Mouse (Mus musculus) left cerebral cortex, adult 8-10 months (tissue): ENCODE measurements around the gene Cacybp. TPM values are rescaled to one million over a fixed set of nuclear protein-coding genes. Genes with fewer than 3 reads are reported as not detected.

Source experiments
- DNase-seq, 2 experiments: peaks; one replicate each; pipeline ENCODE4 v3.0.0; 2022; ENCODE audit warnings: low spot score in 2 of 2
- total RNA-seq, 4 experiments: library from RNA; stranded (reverse); gene quantifications; 2 replicates each; pipeline ENCODE4 v1.2.4; 2022

The Cacybp gene
- 10 to 100 TPM; 80.7 to 91.3 (median 83.0) TPM for total RNA-seq

DNA sequence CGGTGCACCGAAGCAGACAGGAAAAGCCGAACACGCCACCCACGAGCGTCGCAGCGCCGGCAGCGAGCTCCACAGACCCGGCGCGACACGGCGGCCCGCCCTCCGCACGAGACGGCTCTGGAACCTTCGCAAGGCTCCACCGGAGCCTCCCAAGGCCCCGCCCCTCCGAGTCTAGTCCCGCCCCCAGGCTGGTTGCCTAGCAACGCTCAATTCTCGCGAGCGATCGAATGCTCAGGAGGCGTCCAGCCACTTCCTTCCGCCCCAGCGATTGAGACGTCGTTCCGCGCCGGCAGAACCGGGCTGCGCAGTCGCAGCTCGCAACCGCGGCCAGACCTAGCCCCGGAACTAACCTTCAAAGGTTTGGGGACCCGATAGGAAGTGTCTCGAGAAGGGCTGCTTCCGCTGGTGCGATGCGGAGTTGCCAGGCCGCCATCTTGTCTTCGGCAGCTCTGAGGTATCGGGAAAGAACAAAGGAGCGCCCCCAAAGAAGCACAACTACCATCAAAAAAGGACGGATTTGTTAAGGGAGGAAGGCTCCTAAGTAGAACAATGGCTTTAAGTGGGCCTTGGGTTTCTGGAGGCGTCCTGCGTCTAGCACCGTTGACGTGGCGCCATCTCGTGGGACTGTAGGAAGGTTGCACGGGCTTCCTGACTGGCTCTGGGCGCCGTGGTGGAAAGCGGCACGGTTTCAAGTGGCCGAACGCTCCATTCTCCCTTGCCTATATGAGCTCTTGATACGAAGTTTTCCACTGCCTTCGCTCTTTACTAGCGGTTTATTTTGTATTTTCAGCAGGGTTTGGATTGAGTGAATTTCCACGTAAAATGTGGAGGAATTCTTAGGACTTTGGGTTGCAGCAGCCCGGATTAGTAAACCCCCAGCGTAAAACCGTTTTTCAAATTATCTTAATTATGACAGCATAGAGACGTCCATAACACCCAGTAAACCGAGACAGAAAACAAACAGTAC lies at the start of gene Cacybp:
Gene Cacybp, minus strand, starts transcription at position 173 of the 967 bp plus-strand sequence.
- peak; percentile 99 for DNase-seq

DNA sequence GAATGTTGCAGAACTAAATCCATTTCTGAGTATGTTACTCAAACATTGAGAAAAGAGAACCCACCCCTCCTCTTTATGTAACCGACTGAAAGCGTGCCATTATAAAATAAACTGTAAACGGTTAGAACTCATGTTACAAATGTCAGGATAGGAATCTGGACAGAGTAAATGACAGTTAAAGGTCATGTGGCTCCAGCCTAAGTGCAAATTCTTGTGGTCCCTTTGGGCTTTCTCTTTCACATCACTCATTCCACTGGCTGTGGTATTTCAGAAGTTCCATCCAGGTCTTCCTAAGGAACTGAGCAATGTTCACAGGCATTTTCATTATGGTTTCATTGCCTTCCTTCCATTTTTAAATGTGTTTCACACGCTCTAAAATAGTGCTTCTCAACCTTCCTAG lies 49.7 kb upstream of the Cacybp start:
- DNase-seq, result no peak

DNA sequence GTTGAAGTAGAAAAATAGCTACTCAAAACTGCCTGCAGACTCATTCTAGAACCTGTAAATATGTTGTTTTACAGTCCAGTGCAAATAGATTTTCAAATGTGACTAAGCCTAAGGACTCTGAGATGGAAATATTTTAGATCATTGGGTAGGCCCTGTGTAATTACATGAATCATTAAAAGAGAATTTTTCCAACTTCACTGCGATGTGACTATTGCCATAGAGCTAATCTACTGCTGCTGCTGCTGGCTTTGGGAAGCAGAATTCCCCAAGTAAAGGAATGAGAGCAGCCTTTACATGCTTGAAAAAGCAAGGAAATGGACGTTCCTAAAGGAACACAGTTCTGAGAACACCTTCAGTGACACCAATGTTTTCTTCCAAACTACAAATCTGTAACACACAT lies 49.2 kb upstream of the Cacybp start:
- DNase-seq, result no peak

DNA sequence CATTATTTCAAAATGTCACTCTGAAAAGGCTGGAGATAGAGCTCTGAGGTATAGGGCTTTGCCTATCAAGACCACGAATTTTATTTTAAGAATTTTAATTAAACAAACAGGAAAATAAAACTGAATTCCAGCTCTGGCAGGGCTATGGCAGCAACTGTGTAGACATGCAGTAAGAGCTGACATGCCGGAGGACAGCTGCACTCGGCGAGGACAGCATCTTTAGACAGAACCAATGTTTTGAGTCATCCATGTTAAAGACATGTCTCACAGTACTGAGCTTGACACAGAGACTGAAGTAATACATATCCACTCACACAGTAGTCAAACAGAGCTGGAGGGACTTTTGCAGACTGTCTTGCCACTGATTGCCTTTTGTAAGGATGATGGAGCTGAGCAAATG lies 47.9 kb upstream of the Cacybp start:
- DNase-seq, result no peak

DNA sequence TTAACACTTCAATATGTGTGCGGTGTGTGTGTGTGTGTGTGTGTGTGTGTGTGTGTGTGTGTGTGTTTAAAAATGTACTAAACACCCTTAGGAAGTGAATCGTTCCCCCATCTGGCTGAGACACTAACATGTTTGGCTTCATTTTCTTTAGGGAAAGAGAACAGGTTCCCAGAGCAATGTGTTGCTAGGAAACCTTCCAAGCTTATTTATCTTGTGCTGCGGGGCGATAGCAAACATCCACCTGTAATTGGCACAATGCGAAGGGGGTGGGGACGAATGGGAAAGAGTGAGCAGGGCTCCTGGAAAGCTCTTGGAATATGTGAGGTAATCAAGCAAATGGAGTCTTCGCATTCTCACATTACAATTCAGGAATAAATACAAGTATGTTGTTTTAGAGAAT lies 47.2 kb upstream of the Cacybp start:
- DNase-seq, result no peak

DNA sequence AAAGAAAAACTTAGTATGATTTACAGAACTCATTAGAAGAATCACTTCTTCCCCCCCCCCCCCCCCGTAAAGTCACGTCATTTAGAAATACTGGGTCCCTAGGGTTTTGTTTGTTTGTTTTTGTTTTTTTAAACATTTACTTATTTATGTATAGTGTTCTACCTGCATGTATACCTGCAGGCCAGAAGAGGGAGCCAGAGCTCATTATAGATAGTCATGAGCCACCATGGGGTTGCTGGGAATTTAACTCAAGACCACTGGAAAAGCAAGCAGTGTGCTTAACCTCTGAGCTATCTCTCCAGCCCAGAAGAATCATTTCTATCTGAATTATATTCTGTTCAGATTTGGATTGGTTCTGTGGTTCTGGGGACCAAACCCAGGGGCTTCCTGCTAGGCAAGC lies 40.4 kb upstream of the Cacybp start:
- no peak for DNase-seq

DNA sequence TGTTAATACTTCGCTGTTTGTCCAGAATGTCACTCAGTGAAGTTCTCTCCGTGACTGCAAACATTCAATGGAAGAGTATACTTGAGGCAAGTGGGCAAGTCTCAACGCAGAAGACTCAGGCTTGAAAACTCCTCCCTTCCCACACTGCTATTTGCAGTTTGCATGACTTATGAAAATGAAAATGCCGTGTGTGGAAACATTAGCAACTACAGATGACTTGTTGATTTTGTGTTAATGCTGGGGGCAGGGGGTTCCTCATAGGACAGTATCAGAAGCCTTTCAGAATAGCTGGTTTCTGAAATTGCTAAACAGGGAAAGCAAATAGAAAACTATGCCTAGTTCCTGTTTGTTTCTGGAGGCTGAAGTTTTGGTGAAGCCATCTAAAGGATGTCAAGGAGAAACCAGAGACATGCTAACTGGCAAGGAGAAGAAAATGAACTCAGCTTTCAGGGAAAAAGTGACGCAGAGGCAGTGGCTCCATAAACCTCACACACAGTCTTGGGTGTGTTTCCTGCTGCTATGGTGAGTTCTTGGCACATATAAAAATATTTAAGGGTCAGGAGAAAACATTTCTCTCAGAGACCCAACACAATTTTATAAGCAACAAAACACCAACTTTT lies 38.8 kb upstream of the Cacybp start:
- DNase-seq, result no peak

DNA sequence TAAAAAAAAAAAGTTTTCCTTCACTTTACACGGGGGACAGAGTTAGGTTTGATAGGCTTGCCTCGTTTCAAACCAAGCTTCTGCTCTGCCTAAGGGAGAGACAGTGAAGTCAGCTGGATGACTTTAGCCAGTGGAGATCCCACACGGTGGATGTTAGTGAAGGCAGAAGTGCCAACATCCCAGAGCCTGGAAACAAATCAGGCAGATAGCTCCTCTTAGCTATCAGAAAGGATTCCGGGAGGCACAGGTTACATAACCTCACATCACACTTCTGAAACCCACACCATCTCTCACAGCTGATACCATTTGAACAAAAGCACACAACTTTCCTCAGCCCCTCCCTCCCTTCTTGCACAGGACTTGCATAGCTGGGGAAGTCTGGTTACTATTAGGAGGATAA lies 38.1 kb upstream of the Cacybp start:
- DNase-seq, result no peak

DNA sequence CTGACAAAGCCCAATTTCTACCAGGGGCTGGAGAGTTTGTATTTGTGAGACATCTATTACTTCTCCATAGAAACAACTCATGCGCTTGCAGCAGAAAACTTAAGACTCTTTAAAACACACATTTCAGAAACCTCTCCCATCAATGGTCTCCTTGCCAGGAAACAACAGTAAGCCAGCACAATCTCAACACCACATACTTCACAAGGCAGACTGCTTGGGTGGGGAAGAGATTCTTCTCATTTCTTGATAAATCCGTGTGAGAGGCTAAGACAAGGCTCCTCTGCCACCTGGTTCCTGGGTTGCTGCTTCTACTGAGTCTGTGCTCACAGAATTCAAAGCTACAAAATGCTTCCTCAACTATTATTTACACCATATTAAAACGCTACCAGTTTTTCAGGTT lies 37.1 kb upstream of the Cacybp start:
- DNase-seq, result no peak

DNA sequence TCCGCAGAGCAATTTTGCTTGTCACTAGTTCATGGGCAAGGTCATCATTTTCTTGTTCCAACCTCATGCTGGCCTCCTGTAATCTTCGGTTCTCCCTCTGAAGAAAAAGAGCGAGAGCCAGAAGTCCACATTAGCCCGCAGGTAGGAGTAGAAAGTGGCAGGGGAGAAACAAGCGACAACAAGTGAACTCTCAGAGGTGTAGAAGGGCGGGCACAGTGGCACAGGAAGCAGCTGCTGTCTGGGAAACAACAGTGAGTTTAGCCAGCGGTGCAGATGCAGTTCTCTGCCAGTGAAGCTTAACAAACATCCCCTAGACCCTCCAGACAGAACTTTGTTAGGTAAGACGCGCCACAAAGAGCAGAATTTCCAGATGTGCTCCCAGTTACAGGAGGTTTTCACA lies 34.8 kb upstream of the Cacybp start:
- no peak for DNase-seq

DNA sequence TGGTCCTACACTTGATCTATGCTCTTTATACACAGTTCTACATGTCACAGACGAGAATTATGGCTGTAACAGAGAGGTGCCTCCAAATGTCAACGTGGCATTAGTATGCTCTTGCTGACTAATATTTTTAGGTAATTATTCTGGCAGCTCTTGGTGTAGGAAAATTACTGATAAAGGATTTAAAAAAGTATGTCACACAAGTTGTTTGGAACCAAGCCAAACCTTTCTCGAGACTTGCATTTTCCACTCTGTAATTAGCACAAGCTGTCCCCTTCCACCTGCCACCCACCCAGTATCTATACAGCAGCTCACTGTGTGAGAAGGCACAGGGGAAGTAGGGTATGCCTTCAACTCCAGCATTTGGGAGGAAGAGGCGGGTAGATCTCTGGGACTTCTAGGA lies 34.2 kb upstream of the Cacybp start:
- DNase-seq, result no peak

DNA sequence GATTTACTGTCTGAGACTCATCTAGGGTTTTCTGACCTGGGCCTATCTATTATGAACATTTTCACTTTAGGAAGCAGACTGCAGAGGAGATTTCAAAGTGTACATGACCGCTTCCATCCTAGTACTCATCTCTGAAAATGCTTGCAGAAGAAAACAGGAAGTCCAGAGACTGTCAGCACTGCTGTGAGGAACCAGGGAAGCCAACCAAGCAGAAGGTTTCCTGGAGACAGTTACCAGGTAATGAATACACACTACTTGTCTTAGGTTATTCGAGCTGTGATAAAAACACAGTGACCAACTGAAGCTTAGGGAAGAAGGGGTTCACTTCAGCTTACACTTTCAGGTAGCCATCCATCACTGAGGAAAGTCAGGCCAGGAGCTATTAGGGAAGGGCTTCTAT lies 33.3 kb upstream of the Cacybp start:
- no peak for DNase-seq

DNA sequence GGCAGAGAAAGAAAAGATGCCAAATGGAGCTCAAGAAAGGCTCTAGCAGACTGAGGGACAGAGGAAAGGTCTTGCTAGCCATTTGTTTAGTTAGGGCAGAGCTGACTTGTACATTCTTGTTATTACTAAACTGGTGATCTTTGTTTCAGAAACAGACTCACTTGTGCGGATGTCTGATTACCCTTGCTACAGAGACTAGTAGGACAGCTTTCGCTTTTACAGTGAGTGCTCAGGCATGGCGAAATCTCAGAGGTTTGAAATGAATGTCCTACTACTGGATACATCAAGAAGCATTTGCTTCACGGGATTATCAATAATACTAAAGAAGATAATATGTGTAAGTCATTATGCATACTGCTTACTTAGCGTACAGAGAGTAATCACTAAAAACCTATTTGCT lies 32.0 kb upstream of the Cacybp start:
- DNase-seq, result no peak

DNA sequence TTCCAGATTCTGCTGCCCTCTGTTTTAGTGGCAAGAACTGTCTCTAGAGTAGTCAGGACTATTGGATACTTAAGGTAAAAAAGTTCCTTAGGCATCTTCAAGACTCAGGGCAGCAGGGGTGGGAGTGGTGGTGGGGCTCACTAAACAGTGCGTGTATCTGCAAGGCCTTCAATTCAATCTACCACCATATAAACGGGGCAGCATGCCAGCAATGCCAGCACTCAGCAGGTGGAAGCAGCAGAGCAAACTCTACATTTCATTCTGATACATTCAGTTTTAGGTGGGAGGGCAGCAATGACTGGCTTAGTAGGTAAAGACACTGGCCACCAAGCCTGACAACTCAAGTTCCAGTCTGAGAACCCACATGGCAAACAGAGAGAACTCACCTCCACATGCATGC lies 27.4 kb upstream of the Cacybp start:
- no peak for DNase-seq

DNA sequence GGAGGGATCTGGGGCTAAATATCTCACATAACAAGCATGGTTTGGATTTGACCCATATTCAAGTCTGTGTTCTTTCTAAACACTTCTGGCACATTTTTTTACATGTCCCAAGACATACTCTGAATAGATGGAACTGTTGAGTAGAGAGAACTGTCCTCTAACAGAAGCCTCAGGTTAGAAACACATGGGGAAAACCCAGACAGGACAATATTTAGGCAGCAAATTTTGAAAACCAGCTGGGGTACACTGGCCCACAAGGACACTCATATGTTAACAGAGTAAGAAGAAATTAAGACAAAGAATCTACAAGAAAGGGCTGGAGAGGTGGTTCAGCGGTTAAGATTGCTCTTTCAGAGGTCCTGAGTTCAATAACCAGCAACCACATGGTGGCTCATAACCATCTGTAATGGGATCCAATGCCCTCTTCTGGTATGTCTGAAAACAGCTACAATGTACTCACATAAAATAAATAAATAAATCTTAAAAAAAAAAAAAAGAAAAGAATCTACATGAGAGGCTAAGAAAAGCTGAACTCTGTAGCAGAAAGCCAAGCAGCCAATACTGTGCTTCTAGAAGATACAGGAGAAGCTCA lies 26.3 kb upstream of the Cacybp start:
- no peak for DNase-seq

DNA sequence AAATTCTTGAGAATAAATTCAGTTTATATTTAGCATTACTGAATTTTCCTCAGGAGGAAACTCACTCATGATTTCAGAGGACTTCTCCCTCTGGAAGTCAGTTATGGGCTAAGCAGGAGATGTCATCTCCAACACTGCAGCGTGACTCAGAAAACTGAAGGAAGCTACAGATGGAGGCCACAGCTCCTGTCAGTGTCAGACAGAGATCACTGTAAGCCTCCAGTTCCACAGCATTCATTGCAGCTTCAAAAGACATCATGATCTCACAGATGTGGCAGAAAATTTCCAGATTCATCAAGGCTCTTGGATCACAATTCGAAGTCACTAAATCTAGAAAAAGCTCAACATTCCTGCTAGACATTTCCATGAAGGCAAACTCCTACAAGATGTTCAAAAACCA lies 25.3 kb upstream of the Cacybp start:
- DNase-seq, result no peak

DNA sequence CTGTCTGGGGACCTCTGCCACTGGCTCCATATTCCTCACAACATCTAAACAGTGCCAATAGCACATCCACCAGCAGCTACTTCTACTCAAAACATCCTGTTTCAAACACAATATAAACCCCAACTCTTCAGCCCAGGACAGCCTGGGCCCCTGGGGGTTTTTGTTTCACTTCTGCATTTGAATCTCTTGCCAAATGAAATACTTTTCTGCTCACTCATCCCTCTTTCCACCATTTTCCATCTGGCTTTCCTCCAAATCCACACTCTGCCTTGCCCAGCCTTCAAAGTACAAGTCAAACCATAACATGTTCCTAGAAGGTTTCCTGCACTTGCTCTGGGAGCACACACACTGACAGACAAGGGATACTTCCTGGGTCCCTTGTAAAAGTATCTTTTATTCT lies 21.2 kb upstream of the Cacybp start:
- DNase-seq, result no peak

DNA sequence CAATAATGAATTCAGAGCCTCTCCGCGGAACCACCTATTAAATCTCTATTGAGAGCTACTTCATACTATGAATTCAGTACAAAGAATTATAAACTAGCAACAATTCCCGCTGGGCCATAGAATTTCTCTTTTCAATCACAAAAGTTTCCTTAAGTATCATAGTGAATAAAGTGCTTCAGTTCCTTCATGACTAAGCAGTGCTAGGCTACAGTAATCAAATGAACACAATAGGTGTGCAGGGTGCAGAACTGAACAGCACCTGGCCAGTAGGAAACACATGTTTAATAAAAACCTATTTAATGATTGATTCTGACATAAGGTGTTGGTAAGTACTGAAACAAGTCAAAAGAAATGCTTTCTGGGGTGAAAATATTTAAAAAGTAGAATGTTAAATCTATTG lies 19.4 kb upstream of the Cacybp start:
- no peak for DNase-seq

DNA sequence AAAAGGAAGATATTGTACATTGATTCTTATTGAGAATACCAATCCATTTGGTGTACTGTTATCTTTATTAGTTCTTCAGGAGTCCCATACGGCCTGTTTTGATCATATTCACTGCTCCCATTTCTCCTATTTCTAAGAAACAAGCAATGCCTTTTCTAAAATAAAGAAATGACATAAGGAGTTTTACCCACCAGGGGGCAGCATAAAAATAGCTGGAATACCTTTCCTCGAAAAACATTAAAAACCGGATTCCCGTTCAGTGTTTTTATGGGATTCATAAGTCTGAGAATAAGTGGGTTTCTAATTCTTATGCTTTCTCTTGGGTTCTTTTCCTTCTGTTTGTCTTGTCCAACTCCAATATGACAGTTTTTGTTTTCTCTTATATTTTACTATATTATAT lies 18.3 kb upstream of the Cacybp start:
- DNase-seq, result no peak

DNA sequence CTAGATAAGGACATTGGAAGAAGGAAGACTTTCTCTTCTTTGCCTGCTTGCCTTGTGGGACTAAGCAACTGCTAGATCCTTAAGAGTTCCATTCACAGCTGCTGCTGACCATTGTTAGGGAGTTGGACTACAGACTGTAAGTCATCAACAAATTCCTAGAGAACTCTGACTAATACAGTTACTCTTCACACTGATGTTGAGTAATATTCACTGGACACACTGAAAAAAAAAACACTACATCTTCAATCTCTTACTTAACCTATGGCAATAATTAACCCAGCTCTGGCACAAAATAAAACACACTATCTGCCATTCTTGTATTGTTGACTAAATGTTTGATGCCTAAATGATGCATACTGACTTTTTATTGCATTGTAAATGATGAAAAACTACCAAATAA lies 15.2 kb upstream of the Cacybp start:
- no peak for DNase-seq

DNA sequence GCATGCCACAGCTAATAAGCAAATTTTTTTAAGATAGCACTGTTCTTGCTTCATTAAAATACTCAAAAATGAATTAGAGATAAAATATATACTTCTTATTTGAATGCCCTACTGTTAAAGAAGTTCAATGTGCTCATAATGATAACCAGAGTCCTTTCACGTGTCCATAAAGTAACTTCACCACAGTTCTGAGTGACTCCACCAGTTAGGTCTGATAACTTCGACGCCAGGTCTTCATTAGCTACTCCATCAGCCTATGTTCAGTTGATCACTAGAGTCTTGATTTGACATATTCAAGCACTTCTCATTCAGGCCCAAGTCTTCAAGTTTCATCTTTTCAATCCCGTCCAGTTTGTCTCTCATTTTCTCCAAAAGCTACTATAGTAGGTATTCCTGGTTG lies 14.5 kb upstream of the Cacybp start:
- no peak for DNase-seq

DNA sequence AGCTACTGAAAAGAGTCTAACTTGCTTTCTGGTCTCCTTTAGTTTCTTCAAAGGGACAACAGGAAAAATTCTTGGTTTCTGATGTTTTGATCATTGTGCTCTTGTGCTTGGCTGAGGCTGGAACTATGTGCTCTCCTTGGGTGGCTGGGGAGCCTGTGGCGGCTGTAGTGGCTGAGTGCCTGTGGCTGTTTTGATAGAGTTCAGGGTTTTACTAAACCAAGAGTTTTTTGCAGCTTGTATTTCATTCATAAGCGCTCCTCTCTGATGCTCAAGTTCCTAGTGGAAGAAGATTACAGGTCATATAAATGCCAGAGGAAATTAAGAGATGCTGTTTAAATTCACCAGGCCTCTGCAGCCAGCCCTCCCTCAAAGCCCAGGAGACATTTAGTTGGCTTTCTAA lies 11.4 kb upstream of the Cacybp start:
- no peak for DNase-seq

DNA sequence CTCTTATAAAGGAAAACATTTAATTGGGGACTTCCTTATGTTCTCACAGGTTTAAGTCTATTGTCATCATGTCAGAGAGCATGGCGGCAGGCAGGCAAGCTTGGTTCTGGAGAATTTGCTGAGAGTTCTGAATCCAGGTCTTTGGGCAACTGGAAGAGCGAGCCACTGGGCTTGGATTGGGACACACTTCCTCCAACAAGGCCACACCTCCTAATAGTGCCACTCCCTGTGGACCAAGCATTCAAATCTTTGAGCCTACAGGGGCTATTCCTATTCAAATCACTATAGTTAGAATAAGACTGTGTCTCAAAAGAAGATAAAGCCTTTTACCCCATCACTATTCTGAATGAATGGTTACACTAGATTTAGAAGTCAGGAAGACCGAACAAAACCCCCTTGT lies 5.2 kb upstream of the Cacybp start:
- no peak for DNase-seq
